Mouse (Mus musculus): ENCODE measurements around the gene Kcnk1. TPM values are rescaled to one million over a fixed set of nuclear protein-coding genes. Genes with fewer than 3 reads are reported as not detected.

Gene Kcnk1
- polyA plus RNA-seq, 1 experiment from 2014 or later: 23.7 TPM

DNA sequence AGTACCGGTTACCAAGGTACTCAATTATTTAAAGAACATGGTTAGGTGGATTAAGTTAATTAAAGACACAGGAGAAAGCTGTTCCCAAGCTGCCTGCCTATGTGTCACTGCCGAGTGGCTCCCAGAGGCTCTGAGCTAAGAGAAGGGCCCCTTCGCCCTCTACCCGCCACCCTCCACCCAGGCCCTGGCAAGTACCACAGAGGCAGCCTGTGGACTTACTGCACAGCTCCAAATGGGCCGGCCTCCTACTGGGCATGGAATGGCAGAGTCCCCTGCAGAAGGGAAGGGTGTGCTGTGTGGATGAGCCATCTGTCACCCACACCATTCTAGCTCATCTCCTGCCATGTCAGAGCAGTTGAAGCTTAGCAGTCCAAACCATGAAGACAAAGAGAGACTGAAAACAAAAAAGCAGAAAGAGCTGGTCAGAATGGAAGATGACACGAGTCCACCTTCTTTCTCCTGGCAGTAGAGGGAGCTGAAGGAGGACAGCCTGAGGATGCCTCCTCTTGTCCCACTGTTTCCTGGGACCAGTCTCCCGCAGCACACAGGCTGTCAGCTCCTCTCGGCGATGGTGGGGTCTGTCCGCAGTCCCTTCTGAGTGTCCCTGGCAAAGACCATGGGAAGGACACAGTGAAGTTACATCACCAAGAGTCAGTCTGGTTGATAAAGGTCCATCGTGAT is 11.5 kb downstream of the Kcnk1 start:
- no peak for ATAC-seq (ENCODE audit: low read depth)
- WGBS: 85% methylated on average over 11 of the region's 11 CpGs
- H3K4me2 ChIP-seq (ENCODE audit: low read depth, low read length): no peak overlapping the region
- H3K27ac ChIP-seq (ENCODE audit: low read depth, low read length): no peak overlapping the region
- no peak overlapping the region for H3K9ac ChIP-seq (replicated peaks; ENCODE audit: low read depth, low read length)
- no peaks in the 10 kb centered on the region for H3K36me3 ChIP-seq (ENCODE audit: control insufficient read depth, insufficient read depth, low read length)
- no peaks in the 10 kb centered on the region for H3K4me1 ChIP-seq (ENCODE audit: control insufficient read depth, insufficient read depth, low read length)
- no peaks in the 10 kb centered on the region for H3K9me3 ChIP-seq (ENCODE audit: control insufficient read depth, low read length)
- H3K27me3 ChIP-seq (ENCODE audit: control insufficient read depth, insufficient read depth, low read length): no peaks in the 10 kb centered on the region
- H3K4me3 ChIP-seq (ENCODE audit: low read depth, low read length): no peak overlapping the region

DNA sequence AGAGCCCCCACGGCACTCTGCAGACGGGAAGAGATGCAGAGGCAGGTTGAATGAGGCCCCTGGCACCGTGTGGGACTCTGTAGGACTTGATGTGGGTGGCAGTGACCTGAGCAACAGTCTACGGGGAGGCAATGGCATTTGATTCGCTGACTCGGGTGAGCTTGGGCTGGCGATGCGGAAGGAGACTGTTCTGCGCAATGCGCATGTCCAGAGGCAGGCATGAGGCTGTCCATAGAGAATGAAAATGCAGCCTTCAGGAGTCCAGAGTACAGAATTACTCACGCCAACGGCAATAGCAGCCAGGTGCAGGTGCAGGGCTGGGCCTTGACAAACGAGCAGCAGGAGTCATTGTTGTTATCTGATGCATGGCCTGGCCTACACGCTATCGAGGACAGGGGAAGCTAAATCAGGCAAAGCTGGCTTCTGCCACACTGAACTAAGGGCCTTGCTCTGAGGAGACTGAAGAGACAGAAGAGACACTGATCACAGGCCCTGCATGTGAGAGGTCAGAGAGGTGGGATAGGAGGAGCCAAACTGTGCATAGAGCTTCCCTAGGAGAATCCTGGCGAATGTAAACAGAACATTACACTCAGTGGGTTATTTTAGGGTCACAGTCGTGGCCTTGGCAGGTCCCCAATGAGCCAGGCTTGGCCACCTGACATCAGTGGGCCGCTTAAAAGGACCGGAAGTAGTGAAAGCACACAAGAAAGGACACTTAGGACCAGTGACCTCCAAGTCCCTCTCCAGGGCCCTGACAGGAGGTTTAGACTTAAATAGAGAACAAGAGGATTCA is 12.8 kb downstream of the Kcnk1 start:
- H3K27ac ChIP-seq (ENCODE audit: low read depth, low read length): no peak overlapping the region
- H3K4me2 ChIP-seq (ENCODE audit: low read depth, low read length): no peak overlapping the region
- no peaks in the 10 kb centered on the region for H3K4me1 ChIP-seq (ENCODE audit: control insufficient read depth, insufficient read depth, low read length)
- no peak overlapping the region for H3K9ac ChIP-seq (replicated peaks; ENCODE audit: low read depth, low read length)
- no peaks in the 10 kb centered on the region for H3K27me3 ChIP-seq (ENCODE audit: control insufficient read depth, insufficient read depth, low read length)
- no peak for ATAC-seq (ENCODE audit: low read depth)
- 80% methylated on average over 19 of the region's 19 CpGs for WGBS
- H3K9me3 ChIP-seq (ENCODE audit: control insufficient read depth, low read length): no peaks in the 10 kb centered on the region
- no peak overlapping the region for H3K4me3 ChIP-seq (ENCODE audit: low read depth, low read length)
- H3K36me3 ChIP-seq (ENCODE audit: control insufficient read depth, insufficient read depth, low read length): no peaks in the 10 kb centered on the region

DNA sequence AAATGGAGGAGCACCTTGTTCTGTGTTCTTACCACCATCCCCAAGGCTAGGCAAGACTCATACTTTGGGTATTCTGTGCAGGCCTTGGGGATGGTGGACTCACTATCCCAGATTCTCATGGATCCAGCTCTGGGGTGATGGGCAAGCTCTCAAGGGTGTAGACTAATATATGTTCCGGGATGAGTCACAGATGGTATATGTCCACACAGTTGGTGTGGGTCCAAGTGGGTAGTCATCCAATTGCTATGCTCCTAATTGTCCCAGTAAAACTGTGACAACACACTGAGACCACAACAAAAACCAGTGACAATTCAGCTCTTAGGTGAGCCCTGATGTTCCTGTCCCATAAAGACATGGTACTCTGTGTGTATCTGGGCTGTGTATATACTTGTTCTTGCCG is 14.0 kb downstream of the Kcnk1 start:
- Histone ChIP-seq H3K4me1 (ENCODE audit: control insufficient read depth, insufficient read depth, low read length) (no peaks in the 10 kb centered on the region), H3K9ac (replicated peaks; ENCODE audit: low read depth, low read length) (no peak overlapping the region), H3K9me3 (ENCODE audit: control insufficient read depth, low read length) (no peaks in the 10 kb centered on the region), H3K27me3 (ENCODE audit: control insufficient read depth, insufficient read depth, low read length) (no peaks in the 10 kb centered on the region), H3K4me3 (ENCODE audit: low read depth, low read length) (no peak overlapping the region), H3K36me3 (ENCODE audit: control insufficient read depth, insufficient read depth, low read length) (no peaks in the 10 kb centered on the region), H3K27ac (ENCODE audit: low read depth, low read length) (no peak overlapping the region), H3K4me2 (ENCODE audit: low read depth, low read length) (no peak overlapping the region)
- 93% methylated on average over 2 of the region's 2 CpGs for WGBS
- ATAC-seq (ENCODE audit: low read depth): no peak

DNA sequence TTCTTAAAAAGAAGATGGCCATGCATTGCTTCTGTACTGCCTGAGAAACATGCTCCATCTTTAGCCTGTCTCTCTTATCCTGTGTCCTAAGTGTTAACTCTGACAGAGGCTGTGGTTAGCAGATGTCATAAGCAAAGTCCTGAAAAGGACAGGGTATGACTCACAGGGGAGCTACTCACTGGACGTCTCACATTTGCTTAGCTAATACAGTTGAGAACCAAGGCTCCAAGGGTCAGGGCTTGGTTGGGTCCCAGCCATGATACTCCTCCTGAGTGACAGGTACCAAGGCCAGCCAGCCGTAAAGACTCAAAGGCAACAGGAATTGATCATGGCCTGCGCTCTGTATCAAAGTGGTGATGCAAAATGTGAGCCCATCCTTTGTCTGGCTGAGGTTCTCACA is 15.9 kb downstream of the Kcnk1 start:
- Histone ChIP-seq H3K4me3 (ENCODE audit: low read depth, low read length) (no peak overlapping the region), H3K36me3 (ENCODE audit: control insufficient read depth, insufficient read depth, low read length) (no peaks in the 10 kb centered on the region), H3K27me3 (ENCODE audit: control insufficient read depth, insufficient read depth, low read length) (no peaks in the 10 kb centered on the region), H3K27ac (ENCODE audit: low read depth, low read length) (no peak overlapping the region), H3K4me1 (ENCODE audit: control insufficient read depth, insufficient read depth, low read length) (no peaks in the 10 kb centered on the region), H3K9ac (replicated peaks; ENCODE audit: low read depth, low read length) (no peak overlapping the region), H3K9me3 (ENCODE audit: control insufficient read depth, low read length) (no peaks in the 10 kb centered on the region), H3K4me2 (ENCODE audit: low read depth, low read length) (no peak overlapping the region)
- 81% methylated on average over 3 of the region's 3 CpGs for WGBS
- ATAC-seq (ENCODE audit: low read depth): no peak

DNA sequence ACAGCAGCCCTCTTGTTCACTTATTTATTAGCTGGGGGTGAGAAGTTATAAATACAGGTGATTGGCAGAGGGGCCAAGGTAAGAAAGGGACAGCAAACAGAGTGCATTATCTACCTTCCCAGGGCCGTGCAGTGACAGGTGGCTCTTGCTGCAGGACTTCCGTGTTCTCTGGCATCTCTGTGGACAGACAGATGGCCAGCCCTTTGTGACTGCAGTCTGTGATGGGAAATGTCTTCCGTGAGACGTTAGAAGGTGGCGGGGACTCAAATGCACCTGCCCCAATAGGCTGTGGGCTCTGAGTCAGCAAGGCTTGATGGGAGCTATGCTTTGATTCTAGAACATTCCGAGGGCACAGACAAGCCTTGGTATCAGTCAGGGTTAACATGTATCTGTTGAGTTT is 17.4 kb downstream of the Kcnk1 start:
- WGBS: 86% methylated on average over 6 of the region's 6 CpGs
- H3K27ac ChIP-seq (ENCODE audit: low read depth, low read length): no peak overlapping the region
- H3K4me1 ChIP-seq (ENCODE audit: control insufficient read depth, insufficient read depth, low read length): no peaks in the 10 kb centered on the region
- no peak overlapping the region for H3K9ac ChIP-seq (replicated peaks; ENCODE audit: low read depth, low read length)
- H3K9me3 ChIP-seq (ENCODE audit: control insufficient read depth, low read length): no peaks in the 10 kb centered on the region
- no peak for ATAC-seq (ENCODE audit: low read depth)
- no peak overlapping the region for H3K4me2 ChIP-seq (ENCODE audit: low read depth, low read length)
- H3K36me3 ChIP-seq (ENCODE audit: control insufficient read depth, insufficient read depth, low read length): no peaks in the 10 kb centered on the region
- no peak overlapping the region for H3K4me3 ChIP-seq (ENCODE audit: low read depth, low read length)
- no peaks in the 10 kb centered on the region for H3K27me3 ChIP-seq (ENCODE audit: control insufficient read depth, insufficient read depth, low read length)

DNA sequence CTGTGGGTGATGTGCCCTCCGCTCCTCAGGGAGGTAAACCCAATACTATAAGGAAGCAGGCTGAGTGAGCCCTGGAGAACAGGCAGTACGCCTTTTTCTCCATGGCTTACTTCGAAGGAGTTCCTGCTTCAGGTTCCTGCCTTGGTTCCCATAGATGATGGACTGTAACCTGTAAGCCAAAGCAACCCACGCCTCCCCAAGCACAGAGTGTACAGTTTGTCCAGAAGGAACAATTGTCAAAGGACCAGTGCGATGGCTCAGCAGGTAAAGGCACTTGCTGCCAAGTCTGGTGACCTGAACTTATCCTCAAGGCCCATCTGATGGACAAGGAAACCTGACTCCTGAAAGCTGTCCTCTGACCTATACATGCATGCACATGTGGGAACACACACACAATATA is 18.7 kb downstream of the Kcnk1 start:
- no peak overlapping the region for H3K27ac ChIP-seq (ENCODE audit: low read depth, low read length)
- H3K4me2 ChIP-seq (ENCODE audit: low read depth, low read length): no peak overlapping the region
- H3K4me3 ChIP-seq (ENCODE audit: low read depth, low read length): no peak overlapping the region
- H3K36me3 ChIP-seq (ENCODE audit: control insufficient read depth, insufficient read depth, low read length): no peaks in the 10 kb centered on the region
- H3K27me3 ChIP-seq (ENCODE audit: control insufficient read depth, insufficient read depth, low read length): no peaks in the 10 kb centered on the region
- no peaks in the 10 kb centered on the region for H3K4me1 ChIP-seq (ENCODE audit: control insufficient read depth, insufficient read depth, low read length)
- H3K9me3 ChIP-seq (ENCODE audit: control insufficient read depth, low read length): no peaks in the 10 kb centered on the region
- H3K9ac ChIP-seq (replicated peaks; ENCODE audit: low read depth, low read length): no peak overlapping the region
- 94% methylated on average over 5 of the region's 5 CpGs for WGBS
- ATAC-seq (ENCODE audit: low read depth): no peak

DNA sequence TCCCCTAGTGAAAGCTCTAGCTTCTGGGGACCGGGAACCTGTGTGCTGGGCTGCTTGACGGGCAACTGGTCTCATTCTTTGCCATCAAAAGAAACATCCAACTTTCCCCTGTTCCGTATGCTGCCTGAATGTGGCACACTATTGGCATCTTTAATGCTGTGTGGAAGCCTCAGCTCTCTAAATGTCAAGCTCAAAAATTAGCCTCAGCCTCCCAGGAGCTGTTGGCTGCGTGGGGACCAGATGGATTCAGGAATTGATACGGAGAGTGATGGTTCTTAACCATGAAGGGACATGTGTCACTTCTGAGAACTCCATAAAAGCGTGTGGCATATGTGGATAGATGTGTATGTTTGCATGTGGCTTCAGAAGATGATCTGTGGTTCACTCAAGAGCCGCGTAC is 27.0 kb downstream of the Kcnk1 start:
- no peaks in the 10 kb centered on the region for H3K4me1 ChIP-seq (ENCODE audit: control insufficient read depth, insufficient read depth, low read length)
- H3K27me3 ChIP-seq (ENCODE audit: control insufficient read depth, insufficient read depth, low read length): no peaks in the 10 kb centered on the region
- WGBS: 94% methylated on average over 8 of the region's 8 CpGs
- no peak overlapping the region for H3K9ac ChIP-seq (replicated peaks; ENCODE audit: low read depth, low read length)
- H3K27ac ChIP-seq (ENCODE audit: low read depth, low read length): no peak overlapping the region
- no peaks in the 10 kb centered on the region for H3K9me3 ChIP-seq (ENCODE audit: control insufficient read depth, low read length)
- no peaks in the 10 kb centered on the region for H3K36me3 ChIP-seq (ENCODE audit: control insufficient read depth, insufficient read depth, low read length)
- ATAC-seq (ENCODE audit: low read depth): no peak
- no peak overlapping the region for H3K4me2 ChIP-seq (ENCODE audit: low read depth, low read length)
- no peak overlapping the region for H3K4me3 ChIP-seq (ENCODE audit: low read depth, low read length)

DNA sequence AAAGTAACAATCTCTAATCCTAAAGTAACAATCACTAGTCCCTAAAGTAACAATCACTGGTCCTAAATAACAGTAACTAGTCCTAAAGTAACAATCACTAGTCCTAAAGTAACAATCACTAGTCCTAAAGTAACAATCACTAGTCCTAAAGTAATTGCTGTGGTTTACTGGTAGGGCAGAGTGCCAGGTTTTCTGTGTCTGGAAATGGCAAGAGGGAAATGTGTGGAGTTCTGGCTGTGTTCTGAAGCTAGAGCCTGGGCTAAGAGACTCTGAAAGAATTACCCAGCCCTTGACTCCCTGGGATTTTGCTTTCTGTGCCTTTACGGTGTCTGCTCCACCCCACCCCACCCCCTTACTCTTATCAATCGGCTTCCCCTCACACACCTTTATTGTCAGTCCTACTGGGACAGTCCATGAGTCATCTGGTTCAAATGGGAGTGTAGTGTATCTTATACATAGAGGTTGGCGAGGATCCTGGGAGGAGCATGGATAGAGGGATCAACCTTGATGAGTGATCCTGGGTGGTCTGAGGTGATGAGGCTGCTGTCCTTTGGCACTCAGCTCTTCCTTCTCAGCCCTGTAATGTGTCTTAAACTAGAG is 28.8 kb downstream of the Kcnk1 start:
- no peak overlapping the region for H3K4me2 ChIP-seq (ENCODE audit: low read depth, low read length)
- ATAC-seq (ENCODE audit: low read depth): no peak
- 74% methylated on average over 3 of the region's 3 CpGs for WGBS

DNA sequence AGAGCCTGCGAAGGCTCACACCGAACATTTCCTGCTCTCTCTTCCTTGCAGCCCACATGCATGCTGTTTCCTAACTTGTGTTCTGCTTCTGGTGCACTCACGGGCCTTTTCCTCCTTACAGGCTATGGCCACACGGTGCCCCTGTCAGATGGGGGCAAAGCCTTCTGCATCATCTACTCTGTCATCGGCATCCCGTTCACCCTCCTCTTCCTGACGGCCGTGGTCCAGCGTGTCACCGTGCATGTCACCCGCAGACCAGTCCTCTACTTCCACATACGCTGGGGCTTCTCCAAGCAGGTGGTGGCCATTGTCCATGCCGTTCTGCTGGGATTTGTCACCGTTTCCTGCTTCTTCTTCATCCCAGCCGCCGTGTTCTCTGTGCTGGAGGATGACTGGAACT is 29.9 kb downstream of the Kcnk1 start:
- no peaks in the 10 kb centered on the region for H3K4me1 ChIP-seq (ENCODE audit: control insufficient read depth, insufficient read depth, low read length)
- 94% methylated on average over 16 of the region's 16 CpGs for WGBS
- no peaks in the 10 kb centered on the region for H3K27me3 ChIP-seq (ENCODE audit: control insufficient read depth, insufficient read depth, low read length)
- no peak overlapping the region for H3K4me3 ChIP-seq (ENCODE audit: low read depth, low read length)
- H3K9me3 ChIP-seq (ENCODE audit: control insufficient read depth, low read length): no peaks in the 10 kb centered on the region
- H3K4me2 ChIP-seq (ENCODE audit: low read depth, low read length): no peak overlapping the region
- no peak overlapping the region for H3K27ac ChIP-seq (ENCODE audit: low read depth, low read length)
- H3K36me3 ChIP-seq (ENCODE audit: control insufficient read depth, insufficient read depth, low read length): no peaks in the 10 kb centered on the region
- no peak overlapping the region for H3K9ac ChIP-seq (replicated peaks; ENCODE audit: low read depth, low read length)
- no peak for ATAC-seq (ENCODE audit: low read depth)

More for the DNA sequence above, 28.8 kb downstream of the Kcnk1 start:
- no peaks in the 10 kb centered on the region for H3K27me3 ChIP-seq (ENCODE audit: control insufficient read depth, insufficient read depth, low read length)
- H3K9me3 ChIP-seq (ENCODE audit: control insufficient read depth, low read length): no peaks in the 10 kb centered on the region
- H3K4me1 ChIP-seq (ENCODE audit: control insufficient read depth, insufficient read depth, low read length): no peaks in the 10 kb centered on the region
- H3K9ac ChIP-seq (replicated peaks; ENCODE audit: low read depth, low read length): no peak overlapping the region
- H3K27ac ChIP-seq (ENCODE audit: low read depth, low read length): no peak overlapping the region
- H3K4me3 ChIP-seq (ENCODE audit: low read depth, low read length): no peak overlapping the region
- no peaks in the 10 kb centered on the region for H3K36me3 ChIP-seq (ENCODE audit: control insufficient read depth, insufficient read depth, low read length)
